Mouse (Mus musculus) frontal cortex, adult 2 months (tissue): ENCODE measurements at regions not wholly inside any gene's neighbourhood (a gene's known extent, or its start where the extent isn't known, plus 50 kb on each side); places are given as distances from the start of the nearest gene placed in this dataset.
"Not testable (repeated sequence)": the region's sequence is repeated elsewhere in the genome, so short reads cannot be mapped to it uniquely, and the experiment has no call there.

Source experiments
- DNase-seq, 2 experiments: peaks; one replicate each; pipeline ENCODE4 v3.0.0; 2022; ENCODE audit warnings: low spot score in 1 of 2; ENCODE audit errors: extremely low spot score in 1 of 2

GRCm38 (mm10) chr1:184169034-184169783 is 135.1 kb upstream of the 1700056E22Rik start:
- peak in 1 of 2 experiments; percentile 13 for DNase-seq

- DNase-seq, result no peak
These were observed 132.8 kb upstream of the 1700056E22Rik start for GRCm38 (mm10) chr1:184166951-184167350.

- DNase-seq, result not testable (repeated sequence)
These were observed 128.4 kb upstream of the 1700056E22Rik start for GRCm38 (mm10) chr1:184162526-184162925.

DNA sequence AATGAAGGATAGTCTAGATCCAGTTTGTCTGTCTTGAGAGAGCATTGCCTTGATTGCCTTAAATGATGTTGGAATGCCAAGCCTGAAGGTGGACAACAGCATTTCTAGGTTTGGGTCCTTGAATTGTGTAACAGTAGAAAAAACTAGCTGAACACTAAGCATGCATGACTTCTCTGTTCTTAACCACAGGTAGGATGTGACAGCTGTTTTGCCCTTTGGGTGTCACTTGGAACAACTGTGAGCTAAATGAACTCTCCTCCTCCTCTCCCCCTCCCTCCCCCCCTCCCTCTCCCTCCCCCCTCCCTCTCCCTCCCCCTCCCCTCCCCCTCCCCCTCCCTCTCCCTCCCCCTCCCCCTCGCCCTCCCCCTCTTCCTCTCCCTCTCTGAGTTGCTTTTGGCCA is 113.6 kb upstream of the 1700056E22Rik start:
- no peak for DNase-seq

DNA sequence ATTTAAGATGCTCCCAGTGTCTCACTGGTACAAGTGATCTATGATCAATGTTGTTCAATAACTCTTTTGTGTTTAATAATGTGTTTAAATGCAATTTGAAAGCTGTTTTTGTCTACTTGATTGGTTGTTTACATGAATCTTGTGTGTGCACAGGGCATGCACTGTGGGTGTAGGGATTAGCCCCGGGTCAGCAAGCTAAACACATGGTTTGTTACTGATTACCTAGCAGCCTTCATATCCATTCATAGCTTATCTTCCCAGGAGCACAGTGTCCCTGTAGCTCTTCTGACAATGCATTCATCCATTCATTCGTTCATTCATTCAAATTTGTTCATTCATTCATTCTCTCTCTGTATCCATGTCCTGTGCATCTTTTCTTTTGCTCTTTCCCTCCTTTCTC is 108.9 kb upstream of the 1700056E22Rik start:
- DNase-seq, result no peak

DNA sequence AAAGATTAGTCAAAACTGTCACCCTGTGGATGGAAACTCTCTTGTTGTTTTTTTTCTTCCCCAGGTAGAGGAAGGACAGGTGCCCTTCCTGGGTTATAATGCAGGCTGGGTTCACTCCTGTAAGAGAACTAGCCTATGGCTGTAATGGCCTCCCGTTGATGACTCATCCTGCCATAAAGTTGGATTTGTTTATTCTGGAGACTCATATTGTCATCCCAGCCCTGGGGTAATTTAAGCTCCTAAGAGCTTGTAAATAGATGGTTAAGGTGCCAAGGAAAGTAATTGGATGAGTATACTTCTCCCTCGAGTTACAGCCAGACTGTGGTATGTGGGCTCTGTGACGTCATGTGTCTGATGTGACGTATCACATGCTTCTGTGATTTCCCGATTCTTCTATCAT is 106.4 kb upstream of the 1700056E22Rik start:
- DNase-seq, result no peak

DNA sequence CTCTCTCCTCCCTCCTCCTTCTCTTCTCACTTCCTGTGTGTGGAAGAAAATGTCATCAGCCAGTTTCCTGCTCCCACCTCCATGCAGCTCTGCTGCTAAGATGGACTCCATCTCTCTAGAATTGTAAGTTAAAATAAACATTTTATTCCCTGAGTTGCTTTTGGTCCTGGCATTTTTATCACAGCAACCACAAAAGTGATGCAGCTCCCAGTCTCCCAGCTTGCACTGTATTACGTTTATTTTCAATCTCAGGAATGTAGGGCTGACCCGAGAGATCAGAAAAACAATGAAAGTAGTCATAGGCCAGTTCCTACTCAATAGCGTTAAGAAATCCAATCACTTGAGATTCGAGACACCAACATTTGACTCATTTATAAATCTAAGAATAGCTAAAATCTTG is 106.0 kb upstream of the 1700056E22Rik start:
- no peak for DNase-seq

DNA sequence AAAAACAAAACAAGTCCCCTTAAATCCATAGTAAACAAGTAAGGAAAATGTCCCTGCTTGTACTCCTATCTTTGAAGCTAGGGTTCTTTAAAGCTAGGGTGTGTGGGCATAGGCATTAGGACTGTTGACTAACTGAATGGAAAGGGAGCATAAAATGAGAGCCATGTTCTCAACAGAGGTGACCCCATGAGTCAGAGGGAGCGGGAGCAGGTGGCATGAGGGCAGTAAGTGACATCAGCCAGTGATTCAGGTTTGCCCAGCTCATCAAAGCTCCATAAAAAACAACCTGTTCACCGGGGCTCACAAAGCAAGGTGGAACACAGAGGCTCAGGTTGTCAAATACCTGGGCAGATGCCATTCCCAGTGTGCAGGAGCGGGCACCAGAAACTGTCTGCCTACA is 104.6 kb upstream of the 1700056E22Rik start:
- DNase-seq, result no peak

DNA sequence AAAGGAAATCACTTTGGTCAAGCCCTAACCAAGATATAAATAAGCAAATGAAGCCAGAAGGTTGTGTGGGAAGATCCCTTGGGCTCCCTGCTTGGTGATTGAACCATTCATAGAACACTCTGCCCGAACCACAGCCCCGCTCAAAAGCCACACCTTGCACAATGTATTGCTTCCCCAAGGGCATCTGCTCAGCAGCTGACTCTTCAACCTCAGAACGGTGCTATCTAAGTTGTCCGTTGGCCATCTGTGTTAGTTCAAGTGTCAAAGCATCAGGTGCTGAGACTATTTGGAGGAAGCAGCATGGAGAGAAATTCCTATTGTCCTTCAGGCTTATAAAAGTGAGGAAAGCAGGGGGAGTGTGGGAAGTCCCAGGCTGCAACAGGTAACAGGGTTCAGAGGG is 96.8 kb upstream of the 1700056E22Rik start:
- DNase-seq, result no peak

GRCm38 (mm10) chr1:184127321-184127720 is 93.2 kb upstream of the 1700056E22Rik start:
- DNase-seq, result no peak

- no peak for DNase-seq
These were observed 92.8 kb upstream of the 1700056E22Rik start for GRCm38 (mm10) chr1:184126909-184127308.
